Mouse (Mus musculus) layer of hippocampus, adult 9-10 months (tissue): ENCODE results near the gene Crocc.

Experiments
- DNase-seq: peaks from one replicate; pipeline ENCODE4 v3.0.0; 2022; ENCODE audit warnings: low spot score

The Crocc gene

DNA sequence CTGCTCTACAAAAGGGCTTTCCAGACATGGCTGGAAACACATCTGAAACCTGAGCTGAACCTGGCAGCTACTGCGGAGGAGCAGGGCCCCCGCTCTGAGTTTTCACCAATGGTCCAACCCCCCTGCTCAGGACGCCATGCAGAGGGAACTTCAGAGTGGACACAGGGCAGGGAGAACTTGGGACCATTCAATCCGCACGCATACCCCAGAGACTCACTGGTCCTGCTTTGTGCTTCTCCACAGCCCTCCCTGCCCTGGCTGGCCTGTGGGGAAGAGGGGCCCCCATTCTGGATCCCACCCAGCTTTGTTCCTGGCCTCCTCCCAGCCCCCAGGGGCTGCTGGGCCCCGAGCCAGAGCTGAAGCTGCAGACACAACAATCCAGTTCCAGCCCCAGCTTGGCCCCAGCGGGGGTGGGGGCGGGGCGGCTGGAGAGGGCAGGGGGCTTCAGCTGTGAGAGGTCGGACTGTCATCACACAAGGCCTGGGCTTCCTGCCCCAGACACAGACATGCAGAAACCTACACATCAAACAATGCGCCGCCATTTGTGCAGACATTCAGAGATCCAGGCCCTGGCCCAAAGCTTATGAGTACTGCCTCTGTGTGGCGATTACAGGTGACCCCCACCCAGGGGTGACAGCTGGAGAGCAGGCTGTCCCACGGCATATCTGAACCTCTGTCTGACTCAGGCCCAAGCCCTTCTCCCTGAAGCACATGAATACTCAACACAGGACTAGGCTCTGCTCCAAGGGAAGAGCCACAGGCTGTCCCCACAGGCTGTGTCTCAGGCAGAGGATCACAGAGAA lies 39.3 kb downstream of the Crocc start:
- no peak for DNase-seq

DNA sequence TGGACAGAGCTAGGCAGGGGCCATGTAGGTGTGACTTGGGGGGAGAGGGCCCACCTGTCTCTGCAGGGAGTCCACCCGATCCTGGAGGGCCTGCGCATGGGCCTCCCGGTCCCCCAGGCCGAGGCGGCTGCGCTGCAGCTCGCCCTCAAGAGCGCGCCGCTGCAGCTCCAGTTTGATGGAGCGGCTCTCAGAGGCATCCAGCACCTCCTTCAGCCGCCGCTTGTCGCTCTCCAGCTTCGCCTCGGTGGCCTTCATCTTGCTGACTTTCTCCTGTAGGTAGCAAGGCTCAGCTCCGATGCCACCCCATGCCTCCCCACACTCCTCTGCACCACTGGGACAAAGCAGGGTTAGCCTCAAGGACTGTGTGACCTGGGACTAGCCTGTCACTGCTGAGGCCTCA lies 40.1 kb downstream of the Crocc start:
- DNase-seq = no peak

DNA sequence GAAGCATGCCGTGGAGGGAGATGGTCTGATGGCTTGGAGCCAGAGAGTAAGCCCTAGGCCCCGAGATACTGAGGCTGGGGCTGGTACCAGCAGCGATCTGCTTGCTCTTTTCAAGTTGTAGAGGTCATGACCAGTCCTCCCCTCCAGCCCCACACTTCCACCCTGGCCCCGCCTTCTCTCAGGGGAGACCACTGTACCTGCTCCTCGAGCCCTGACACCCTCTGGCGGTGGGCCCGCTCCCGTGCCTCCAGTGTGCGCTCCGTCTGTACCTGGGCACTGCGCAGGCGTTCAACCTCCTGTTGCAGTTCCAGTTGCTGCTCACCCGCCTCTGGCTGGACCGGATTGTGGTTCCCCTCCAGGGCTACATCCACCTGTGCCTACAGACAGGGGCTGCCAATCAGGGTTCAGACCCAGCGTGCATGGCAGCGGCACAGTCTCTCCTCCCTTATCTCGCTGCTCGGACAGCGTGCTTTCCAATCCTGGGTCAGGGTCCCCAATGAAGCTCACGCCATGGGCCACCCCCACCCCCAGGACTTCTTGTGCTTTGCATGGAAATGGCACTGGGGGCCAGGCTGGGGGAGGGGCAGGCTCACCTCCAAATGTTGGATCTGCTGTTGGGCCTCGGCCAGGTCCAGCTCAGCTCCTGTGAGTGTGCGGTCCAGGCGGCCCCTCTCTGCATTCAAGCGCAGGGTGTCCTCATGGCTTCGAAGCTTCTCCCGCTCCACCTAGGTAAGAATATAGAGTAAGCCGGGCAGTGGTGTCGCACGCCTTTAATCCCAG lies 42.5 kb downstream of the Crocc start:
- DNase-seq = no peak

DNA sequence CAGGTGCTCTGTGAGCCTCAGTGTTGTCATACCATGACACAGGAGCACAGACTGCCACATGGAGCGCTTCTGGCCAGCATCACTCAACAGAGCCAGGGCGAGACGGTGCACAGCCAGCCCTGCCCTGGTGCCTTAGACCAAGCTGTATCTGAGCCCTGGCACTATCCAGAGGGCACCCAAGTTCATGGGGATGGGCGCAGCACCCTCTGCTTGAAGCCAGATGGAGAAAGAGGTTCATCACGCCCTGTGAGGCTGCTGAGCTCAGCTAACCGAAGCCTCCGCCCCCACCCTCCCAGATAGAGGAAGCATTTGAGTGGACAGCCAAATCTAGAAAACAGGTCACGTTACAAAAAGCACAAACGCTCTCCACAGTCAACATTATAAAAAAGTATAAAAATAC lies 44.0 kb downstream of the Crocc start:
- no peak for DNase-seq

DNA sequence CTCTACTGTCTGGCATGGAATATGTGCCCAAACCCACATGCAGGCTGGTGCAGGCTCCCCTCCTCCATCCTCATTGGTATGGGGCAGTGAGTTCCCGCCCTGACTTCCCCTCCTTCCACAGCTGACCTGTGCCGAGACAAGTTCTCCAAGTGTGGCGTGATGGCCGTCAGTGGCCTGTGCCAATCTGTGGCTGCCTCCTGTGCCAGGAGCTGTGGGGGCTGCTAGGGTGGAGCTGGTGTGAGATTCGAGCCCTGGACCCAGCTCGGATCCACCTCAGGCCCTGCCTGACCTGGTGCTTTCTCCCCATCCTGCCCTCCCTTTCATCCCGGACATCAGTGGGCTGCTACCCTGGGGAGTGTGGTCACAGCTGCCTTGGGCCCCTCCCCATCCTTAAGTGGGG lies 45.0 kb downstream of the Crocc start:
- DNase-seq = no peak

DNA sequence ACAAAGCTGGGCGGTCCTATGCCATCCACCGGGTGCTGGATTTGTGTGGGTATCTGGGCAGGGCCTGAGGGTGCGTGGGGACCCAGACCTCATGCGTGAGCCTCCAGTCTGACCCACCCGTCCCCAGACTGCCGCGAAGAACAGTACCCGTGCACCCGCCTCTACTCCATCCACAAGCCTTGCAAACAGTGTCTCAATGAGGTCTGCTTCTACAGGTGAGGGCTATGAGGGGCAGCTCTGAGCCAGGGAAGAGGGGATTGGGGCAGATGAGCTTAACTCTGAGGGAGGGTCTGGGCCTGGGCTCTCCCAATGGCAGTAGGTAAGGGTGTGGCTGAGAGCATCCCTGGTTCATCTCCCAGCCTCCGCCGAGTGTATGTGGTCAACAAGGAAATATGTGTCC lies 45.5 kb downstream of the Crocc start:
- DNase-seq = no peak

DNA sequence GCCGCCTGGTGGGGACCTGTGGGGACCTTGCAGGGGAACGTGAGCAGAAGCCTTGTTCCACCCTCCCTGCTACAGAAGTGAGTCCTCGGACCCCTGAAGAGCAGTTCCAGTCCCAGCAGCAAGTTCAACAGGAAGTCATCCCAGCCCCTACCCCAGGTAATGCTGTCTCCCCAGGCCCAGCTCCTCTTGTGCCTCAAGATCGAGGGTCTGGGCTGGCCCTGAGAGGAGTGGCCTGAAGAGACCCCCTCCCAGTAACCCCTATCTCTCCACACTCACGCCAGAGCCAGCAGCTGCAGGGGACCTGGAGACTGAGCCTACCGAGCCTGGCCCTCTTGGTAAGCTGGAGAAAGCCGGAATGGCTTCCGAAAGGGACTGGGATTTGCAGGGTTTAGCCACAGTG lies 46.2 kb downstream of the Crocc start:
- no peak for DNase-seq

DNA sequence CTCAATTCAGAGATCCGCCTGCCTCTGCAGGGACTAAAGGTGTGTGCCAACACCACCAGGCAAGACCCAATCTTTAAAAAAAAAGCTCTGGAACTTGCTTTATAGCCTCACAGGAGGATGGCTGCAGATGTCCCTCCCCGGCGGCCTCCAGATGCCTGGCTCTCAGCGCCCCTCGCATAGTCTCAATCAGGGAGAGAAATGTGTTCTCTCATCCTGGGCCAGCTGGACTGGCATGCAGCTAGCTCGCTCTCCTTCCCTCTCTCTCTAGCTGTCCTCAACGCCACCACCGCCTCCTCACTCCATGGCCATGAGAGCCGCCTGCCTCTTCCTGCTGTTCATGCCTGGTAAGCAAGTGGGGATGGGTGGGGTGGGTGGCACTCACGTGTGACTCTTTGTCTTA lies 47.8 kb downstream of the Crocc start:
- no peak for DNase-seq

DNA sequence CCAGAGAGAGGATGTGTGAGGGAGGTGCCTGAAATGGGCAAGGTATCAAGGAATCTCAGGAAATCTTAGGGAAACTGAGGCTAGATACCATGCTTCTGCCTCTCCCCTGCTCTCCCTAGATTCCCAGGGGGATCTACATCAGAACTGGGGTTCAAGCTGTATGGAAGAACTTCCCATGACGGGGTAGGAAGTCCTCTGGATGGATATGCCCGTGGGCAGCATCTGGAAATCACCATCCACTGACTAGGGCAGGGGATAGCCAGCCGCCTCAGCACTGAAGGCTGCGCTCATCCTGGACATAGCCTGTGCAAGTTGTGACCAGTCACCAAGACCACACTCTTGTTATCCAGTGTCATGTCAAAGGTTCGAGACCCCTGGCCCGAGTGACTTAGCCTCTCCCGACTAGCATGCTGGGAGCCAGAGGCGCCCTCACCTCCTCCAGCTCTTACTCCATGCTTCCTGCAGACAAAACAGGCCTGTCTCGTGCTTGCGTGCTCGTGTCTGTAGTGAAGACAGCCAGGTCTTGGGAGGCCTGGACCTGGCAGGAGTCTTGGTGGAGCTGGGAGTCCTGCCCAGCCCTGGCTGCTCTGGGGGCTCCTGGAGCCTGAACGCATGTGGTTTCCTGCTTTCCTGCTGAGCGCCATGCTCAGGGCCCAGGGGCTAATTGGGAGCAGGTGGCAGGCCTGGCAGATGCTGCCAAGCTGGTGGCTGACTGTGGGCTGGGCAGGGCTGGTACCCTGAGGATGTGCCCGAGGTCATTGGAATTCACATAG lies 48.6 kb downstream of the Crocc start:
- no peak for DNase-seq

DNA sequence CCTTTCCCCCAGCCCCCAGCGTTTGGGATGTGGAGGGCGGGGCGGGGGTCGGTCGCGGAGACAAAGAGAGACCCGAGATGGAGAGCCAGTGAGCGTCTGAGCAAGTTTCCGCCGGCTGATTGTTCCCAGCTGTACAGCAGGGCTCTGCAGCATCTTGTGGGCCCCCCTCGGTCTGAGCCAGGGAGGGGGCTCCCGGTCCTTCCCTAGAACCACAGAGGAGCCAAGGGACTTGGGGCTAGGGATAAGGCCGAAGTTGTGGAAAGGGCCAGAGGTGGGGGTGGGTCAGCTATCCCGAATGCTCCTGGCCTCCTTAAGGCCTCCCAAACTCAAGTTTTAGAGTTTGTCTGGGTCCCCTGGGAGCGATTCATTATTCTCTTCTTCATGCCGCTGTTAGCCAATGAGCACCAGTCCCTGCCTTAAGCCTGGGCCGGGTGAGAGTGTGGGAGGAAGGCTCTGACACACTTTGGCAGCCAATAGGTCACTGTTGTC lies 49.4 kb downstream of the Crocc start:
- DNase-seq = no peak

DNA sequence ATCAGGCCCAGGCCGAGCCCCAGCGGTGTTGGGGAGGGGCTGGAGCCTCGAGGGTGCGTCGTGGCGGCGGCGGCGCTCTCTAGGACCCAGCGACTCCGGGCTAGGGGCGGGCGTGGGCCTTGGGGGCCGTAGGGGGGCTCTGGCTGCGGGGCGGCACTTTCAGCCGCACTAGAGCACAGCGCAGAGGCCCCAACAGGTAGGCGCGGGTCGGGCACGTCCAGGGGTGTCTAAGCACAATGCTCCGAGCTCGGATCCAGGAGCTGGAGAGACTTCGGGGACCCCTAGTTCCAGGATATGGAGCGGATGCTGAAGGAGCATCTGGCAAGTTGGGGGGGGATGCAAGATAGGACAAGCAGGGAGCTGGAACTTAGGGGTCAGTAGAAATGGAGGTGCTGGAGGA lies 49.8 kb downstream of the Crocc start:
- no peak for DNase-seq

DNA sequence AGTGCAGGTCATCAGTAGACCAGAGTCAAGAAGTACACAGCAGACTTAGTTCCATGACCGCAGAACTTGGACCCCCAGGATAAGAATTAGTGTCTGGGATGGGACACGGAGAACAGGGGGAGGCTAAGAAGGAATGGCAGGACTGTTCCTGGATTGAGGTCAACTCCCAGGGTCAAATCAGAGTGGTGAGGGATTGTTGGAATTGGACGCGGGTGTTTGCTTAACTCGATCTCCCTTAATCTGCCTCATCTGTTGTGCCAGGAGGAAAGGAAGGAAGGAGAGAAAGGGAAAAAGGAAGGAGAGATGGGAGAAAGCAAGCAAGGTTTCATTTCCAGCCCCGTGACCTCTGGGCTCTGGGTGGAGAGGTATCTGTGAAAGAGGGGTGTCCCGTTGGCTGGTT lies 50.2 kb downstream of the Crocc start, which contains the start of gene Mfap2:
Mfap2 (plus strand) TSS at position 301 of the 400 bp plus-strand sequence.
- no peak for DNase-seq

DNA sequence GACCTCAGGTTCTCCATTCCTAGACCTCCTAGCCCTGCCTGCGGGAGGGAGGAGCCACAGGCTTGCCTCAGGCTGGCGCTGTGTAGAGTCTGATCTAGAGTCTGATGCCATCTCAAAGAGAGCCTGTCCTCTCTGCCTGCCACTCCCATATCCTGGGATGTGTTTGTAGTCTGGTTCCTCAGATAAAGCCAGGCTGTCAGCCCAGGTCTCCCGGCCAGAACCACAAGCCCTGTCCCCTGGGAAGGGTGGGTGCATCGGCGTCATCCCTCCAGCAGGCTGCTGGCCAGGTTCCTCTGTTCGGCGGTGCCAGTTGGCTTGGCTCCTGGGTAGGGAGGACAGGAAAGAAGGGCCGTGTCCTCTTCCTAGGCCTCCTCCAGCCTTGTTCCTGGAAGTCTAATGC lies 52.3 kb downstream of the Crocc start:
- DNase-seq = no peak

DNA sequence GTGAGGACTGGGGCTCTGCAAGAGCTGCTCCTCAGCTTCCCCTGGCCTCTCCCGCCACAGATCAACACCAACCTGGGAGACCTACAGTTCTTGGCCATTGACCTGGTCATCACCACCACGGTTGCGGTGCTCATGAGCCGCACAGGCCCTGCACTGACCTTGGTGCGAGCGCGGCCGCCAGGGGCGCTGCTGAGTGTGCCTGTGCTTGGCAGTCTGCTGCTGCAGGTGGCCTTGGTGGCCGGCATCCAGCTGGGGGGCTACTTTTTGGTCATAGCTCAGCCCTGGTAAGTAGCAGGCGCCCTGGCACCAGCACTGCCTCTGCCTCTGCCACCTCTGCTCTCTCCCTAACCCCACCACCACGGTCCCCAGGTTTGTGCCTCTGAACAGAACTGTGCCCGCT lies 54.4 kb downstream of the Crocc start:
- DNase-seq = no peak

DNA sequence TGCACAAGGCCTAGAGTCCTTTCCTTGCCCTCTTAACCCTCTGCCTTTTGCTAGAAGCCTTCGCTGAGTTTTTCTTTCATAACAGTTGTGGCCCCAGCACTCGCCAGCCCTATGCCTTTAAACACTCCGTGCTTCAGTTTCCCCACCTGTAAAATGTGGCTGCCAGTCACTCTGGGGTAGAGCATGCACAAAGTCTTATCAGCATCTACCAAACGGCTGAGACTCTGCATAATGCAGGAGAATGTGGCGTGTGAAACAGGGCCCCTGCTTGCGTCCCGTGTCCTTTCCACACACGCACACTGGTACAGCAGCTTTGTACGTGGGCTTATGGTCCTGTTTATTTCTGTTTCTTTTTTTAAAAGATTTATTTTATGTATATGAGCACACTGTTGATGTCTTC lies 63.5 kb downstream of the Crocc start:
- DNase-seq = no peak

DNA sequence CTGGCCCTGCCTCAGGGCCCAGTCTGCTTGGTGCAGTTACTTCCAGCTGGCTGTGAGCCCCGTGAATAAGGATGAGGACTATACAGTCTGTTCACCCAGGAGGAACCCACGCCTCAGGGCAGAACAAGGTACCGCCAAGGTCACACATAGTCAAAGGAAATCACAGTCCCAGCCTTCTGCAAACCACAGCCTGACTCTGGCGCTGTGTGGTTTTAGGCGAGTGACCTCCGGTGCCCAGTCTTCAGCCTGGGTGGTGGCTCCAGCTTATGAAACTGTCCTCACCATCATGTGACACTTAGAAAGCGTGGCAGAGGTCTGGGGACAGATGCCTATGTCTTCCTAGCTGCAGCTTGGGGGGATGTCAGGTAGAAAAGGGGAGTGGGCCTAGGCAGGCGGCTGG lies 64.5 kb downstream of the Crocc start:
- no peak for DNase-seq

DNA sequence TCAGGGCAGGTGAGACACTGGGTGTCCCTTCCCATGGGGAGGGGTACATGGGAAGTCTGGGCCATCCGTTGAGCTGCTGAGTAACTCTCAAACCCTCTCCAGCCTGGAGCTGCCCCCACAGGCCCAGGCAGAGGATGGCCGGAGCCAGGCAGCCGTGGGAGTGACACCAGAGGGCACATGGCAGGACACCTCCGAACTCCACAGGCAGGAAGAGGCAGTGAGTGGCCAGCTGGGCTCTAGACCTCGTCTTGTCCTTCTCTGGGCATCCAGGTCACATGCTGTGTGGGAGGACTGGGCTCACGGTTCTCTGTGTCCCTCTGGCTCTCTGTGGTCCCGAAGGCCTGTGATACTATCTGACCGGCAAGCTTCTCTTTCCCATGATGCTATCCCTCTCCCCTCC lies 66.5 kb downstream of the Crocc start:
- DNase-seq = no peak

DNA sequence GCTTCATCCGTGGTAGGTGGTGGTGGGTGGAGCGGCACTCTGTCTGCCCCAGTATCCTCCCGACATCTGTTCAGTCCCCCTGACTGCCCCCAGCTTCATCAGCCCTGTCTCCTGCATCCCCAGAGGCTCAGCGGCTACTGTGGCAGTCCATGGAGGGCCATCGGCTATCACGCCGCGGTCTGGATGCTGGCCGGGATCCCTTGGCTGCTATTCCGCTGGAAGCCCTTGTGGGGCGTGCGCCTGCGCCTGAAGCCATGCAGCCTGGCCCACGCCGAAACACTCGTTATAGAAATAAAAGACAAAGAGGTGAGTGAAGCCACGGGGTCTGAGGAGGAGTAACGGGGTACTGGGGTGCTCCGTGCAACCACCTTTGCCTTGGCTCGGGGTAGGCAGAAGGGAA lies 68.1 kb downstream of the Crocc start:
- no peak for DNase-seq

DNA sequence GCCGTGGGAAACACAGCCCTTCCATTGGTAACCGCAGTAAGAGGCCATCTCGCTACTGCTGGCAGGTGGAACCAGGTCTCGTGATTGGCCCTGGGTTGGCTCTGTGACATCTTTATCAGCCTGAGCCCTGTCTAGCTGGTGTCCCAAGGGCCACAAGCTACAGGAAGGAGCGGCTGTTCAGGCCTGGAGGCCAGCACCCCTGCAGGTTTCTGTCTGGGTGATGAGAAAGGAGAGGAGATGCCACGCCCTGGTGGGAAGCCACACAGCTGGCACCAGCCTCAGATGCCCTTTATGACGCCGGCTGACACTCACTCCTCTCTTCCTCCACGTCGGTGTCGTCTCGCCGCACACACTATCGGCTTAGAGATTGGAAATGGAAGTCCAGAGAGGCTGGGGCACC lies 70.9 kb downstream of the Crocc start:
- no peak for DNase-seq

DNA sequence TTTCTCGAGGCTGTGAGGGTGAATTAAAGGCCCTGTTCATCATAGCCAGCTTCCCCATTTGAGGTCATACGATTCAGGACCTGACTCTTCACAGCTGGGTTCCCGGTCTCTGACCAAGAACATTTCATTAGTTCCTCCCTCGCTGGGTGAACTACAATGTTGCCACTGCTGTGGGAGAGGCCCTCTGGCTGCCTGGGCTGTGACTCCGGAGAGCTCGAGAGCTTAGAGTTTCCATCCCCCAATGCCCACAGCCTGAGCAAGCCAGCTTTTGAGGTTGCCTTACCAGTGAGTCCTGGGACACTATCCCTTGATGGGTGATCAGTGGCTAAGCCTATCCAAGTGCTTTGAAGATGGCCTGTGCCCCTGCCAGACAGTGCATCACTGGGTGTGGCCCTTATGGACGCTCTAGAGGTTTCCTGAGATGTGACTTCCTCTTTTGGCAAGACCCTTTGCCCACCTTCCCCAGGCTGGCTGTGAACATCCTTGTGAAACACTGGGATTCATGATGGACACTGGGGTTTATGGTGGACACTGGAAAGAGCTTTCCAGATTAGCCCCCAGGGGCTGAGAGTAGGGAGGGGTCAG lies 71.6 kb downstream of the Crocc start:
- no peak for DNase-seq

DNA sequence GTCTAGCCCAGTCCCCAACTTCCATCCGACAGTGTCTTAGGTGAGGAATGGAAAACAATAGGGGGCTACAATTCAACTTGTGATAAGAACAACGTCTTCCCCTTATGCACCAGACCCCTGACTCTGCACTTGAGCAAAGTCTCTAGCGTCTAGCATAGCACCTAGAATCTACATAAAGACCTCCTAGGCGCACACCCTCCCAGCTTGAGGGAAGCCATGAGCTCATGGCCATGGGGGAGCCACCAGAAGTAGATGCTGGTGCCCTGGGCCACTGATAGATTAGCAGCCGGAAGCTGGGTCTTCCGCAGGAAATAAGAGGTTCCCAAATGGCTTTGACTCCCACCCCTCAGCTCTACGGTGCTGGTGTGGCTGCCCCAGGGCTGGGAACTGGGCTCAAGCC lies 72.9 kb downstream of the Crocc start:
- DNase-seq = no peak

DNA sequence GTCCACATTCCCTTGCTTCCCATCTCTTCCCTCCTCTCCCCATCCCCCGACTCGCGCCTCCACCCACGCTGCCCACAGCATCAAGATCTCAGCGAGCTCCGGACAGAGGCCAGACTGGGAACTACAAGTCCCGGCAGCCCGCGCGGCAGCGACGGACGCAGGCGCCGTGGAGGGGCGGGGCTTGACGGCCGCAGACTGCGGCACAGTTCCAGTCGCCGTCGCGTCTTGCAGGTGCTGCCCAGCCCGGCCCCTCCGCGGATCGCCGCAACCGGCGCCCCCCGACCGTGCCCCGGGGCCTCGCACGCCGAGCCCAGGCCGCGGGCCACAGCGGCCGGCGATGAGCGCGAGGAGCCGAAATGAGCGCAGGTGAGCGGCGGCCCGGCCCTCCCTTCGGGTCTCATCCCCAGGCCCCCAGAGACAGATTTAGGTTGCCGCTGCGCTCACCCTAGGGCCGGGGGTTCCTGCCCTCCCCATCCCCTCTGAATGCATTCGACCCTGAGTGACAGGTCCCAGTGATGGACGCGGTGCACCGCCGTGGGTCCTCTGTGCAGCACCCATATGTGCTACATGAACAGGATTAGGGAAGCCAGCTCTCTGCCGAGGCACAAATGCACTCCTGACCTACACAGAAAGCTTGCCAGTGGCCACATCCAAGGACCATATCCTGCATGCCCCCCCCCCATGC lies 73.5 kb downstream of the Crocc start, which contains the start of gene Atp13a2:
Atp13a2 (plus strand) TSS at position 163 of the 685 bp plus-strand sequence.
- DNase-seq = peak; percentile 75
